Mouse (Mus musculus): ENCODE data around the gene 1810062G17Rik. TPM values are rescaled to one million over a fixed set of nuclear protein-coding genes. Genes with fewer than 3 reads are reported as not detected.

Gene 1810062G17Rik
- total RNA-seq, 1 experiment from 2014 or later: 1.8 TPM

DNA sequence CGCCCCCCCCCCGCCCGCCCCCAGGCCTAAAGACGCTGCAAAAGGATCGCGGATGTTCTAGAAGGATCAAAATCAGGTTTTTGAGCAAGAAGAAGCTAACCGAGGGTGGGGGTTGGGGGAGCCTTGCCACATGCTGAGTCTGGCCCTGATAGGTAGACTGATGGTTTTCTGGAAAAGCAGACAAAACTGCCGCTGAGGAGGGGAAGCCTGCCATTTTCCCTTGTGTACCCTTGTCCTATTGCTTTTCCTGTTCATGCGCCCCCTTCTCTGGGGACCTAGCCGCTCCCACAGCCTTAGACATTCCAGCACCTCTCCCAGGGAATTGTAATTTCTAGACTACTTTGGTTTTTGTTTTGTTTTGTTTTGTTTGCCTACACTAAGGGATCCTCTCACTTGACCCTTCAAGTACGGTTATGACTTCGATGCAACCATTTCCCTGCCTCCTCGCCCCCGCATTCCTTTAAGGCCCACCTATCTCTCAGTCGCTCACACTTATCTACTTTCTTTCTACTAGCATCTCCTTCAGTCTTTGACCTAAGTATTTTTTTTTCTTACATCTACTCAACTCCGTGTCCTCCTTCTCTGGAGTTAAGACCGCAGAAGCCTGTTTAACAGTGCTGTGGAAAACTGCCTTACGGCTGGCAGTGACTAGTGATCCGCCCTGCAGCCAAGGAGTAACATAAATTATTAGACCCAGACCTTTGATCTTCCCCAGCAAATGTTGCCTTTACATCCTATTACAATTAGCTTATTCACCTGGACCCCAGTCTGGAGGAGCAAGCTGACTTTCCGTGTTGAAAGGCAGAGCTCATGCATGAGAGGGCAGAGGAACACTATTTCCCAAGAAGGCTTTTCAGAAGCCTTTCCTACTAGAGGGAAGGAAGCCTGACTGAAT is 771 bp downstream of the 1810062G17Rik start:
- no peak for DNase-seq

DNA sequence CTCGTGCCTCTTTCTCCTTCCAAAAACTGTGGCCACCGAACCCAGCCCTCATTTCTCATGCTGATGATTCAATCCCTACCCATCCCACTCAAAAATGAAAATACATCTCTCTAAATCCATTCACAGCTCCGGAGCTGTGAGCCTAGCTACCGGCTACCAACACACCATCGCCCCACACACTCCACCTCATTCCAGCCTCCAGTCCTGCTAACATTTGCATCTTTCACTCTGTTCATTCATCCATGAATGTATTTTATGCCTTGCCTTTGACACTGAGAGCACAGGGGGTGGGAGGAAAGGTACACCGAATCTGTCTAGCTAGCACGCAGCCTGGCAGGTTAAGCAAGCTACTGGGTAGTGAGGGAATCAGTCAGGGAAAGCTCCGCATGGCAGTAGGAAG is 3.0 kb downstream of the 1810062G17Rik start:
- DNase-seq: no peak

DNA sequence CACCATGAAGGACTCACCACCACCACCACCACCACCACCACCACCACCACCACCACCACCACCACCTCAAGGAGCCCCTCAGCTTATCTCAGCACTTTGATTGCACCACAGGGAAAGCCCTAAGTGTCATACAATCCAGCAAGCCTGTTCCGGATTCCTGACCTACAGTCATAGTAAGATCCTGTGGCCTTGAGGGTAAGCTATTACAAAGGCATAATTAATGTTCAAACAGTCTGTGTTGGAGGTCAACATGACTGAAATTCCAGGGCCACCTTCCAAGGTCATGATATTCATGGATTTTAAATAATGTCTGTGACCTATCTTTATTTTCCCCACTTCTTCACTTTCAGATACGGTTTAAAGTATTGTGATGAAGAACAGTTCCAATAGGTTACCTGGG is 4.7 kb downstream of the 1810062G17Rik start:
- DNase-seq: no peak

DNA sequence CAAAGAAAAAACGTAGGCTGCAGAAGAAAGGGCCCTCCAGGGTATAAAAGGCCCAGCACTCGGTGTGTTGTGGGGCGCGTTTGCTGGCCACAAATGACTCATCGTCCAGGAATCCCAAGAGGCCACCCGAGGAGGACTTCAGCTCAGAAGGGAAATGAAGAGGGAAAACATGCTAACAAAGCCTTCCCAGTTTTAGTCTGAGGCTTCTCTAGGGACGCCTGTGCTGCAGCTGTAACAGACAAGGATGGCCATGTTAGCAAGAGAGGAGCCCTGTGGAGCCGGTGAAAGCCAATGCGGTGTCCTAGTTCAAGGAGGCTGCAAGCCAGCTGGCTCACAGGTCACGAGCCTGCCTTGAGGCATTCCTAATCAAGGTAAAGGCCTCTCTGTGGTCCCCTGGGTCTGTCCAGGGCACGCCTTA is 6.0 kb downstream of the 1810062G17Rik start:
- peak; percentile 56 for DNase-seq

DNA sequence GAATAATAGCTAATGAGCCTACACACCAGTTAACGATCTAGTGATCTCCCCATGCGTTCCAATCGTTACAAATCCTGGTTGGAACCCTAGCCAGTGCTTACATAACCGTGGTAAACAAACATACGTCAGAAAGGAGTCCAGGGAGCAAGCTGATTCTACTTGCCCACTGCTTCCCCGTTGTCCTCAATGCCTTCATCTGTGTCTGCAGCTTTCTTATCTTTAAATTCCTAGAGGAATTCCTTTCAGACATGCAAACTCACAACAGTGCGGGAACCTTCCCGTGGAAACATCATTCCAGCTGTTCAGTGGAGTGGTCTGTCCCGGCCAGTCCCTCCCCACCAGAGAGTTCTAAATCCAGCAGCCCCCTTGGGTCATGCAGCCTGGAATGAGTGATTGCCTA is 7.2 kb downstream of the 1810062G17Rik start:
- DNase-seq: no peak

DNA sequence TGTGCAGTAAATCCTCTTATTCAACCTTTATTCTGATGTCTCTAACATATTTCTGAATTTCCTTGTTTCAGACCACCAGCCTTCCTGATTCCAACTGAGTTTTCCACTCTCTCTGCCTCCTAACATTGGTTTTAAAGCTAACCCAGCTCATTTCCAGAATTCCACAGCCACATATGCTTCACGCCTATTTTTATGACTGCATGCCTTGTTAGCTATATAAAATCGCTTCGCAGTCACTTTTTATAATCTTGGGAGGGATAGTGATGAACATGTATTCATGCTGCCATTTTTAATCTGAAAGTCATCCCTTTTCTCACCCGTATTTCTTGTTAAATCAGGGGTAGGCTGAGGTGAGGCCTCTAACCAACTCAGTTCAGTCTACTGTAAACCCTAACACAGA is 8.6 kb downstream of the 1810062G17Rik start:
- no peak for DNase-seq

DNA sequence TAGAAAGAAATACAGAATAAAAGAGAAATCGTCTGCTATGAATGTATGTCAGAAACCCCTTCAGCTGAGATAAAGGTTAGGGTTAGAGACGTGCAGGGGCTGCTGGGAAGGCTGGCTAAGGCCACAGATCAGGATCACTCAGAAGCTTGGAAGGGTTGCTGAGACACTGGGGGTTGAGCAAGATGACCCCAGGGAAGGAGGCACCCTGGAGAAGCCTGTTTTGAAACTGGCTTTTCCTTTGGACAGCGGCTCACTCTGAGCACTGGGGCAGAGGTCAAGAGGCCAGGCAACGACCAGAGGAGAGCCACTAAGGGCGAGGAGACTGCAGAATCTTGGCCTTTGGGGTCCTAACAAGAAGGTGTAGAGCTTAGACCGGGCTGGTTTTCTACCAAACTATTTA is 10.4 kb downstream of the 1810062G17Rik start:
- DNase-seq: no peak

DNA sequence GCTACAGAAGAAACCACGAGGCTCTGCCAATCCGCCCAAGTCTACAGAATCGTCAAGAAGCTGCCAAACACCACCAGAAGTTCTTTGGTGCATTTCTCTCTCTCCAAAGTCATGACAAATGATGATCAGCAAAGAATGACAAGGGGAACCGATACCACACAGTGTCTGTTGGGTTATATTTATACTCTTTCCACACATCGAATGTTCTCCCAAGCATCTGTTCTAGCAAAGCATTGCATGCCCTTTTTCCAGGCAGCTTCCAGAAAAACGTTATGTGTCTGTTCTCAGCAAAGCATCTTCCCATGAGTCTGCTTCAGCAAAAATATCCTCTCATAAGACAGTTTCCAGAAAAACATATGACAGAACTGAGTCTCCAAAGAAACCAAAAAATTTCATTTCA is 11.1 kb downstream of the 1810062G17Rik start:
- no peak for DNase-seq

DNA sequence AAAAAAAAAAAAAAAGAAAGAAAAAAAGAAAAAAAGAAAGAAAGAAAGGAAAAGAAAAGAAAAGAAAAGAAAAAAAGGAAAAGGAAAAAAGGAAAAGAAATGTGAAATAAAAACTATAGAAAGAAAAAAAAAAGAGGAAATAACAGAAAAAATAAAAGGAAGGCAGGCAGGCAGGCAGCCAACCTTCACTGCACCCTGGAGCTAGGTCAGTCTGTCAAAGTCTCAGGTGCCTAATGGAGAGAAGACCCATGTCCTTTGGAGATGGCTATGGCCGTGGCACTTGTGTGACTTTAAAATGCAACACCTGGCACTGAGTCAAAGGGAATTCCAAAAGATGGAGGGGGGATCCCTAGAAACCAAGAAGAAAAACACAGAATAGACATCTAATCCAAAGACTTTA is 12.6 kb downstream of the 1810062G17Rik start:
- no peak for DNase-seq

DNA sequence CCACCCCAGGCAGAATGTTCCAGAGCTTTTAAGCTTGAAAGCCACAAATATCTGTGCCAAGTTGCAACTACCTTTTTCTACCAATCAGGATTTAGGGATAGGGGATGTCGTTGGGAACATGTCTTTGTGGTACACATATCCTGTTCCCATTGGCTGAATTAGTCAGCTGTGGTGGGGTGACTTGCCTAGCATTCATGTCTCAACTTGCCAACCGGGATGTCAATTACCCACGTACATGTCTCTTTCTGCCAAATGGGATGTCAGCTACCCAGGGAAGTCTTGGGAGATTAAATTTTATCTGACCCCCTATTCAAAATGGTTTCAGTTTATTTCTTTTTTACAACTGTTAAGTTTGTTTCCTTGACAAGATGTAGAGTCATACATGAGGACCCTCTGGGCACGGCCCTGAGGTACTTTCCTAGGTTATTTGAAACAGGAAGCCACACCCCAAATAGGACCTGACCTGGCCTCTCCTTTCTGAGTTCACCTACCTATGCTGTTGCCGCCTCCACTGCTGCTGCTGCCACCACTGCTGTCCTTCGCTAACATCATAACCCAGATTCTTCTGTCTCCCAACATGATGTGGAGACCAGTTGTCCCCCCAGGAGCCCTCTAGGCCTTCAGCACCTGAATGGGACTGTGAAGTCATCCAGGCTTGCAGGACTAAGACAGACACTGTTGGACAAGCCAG is 13.3 kb downstream of the 1810062G17Rik start:
- no peak for DNase-seq

DNA sequence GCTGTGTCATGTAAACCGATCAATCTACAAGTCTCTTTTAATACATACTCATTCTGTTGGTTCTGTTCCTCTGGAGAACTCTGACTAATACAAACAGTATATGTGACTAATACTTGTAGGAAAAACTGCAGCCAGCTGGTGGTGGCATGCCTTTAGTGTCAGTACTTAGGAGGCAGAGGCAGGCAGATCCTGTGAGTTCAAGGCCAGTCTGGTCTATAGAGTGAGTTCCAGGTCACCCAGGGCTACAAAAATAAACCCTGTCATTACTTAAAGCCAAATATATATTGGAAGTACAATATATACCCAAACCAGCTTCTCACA is 13.8 kb downstream of the 1810062G17Rik start:
- DNase-seq: no peak

DNA sequence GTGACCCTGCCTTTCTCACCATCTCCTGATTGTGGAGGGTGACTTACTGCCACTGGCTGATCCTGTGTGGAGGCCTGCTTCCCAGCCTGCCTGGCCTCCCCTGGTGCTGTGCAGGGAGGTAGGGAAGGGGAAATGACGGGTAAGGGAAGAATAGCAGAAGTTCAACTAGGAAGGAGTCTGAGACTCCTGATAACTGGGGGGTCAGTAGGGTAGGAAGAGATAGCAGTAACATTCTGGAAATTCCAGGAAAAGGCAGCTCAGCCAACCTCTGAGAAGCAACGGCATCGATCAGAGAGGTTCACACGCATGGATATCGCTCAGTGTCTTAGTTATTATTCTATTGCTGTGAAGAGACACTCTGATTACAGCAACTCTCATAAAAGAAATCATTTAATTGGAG is 15.8 kb downstream of the 1810062G17Rik start:
- DNase-seq: no peak

DNA sequence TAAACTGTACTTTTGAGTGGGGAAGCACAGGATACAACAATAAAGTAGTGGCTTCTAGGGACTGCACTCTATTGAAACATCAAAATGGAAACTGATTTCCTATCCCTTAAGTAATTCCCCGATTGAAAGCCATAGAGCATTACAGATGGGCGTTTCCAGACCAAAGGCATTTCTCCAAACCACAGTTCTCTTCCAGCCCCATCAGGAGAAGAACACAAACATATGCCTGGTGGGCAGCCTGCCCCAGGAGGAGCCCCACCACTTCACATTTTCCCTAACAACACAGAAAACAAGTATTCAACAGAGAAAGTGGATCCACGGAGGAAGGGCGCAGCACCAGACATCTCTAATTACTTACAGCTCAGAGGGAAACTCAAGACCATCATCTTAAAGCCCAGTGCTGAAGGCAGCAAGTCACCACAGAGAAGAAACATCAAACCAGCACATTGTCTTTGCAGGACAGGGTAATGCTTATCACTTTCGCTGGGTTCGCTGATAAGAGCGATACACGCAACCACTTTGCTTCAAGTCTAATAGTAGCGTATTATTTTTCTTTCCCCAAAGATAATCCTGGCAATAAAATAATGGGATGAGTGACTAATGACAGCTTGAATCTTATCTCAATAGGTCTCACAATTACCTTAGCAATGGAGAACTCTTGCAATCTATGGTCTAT is 17.1 kb downstream of the 1810062G17Rik start:
- DNase-seq: no peak

DNA sequence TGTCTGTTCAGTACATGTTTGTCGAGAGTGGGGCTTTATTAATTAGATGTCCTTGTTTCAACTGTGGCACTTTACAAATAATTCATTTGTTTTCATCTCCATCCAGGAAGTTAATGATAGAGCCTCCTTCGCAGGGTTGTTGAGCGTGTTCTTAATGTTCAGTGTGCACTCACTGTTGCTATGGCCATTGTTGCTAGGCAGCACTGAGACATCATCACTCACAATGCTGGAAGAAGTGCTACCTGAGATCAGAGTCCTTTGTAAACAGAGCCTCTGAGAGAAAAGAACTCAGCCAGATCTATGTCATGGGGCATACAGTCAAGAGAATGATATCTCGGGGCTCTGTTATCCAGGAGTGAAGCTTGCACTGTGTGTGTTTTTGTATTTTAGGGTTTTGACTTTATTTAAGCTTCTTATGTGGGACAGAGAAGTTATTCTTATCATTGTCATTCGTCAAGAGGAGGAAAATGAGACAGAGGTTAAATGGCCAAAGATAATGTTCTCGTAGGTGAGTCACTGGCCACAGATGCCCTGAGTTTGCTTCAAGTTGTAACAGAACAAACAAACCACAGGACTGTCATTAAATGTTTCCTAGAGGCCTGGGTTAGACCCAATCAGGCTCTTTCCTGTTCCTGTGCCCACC is 18.0 kb downstream of the 1810062G17Rik start:
- no peak for DNase-seq

DNA sequence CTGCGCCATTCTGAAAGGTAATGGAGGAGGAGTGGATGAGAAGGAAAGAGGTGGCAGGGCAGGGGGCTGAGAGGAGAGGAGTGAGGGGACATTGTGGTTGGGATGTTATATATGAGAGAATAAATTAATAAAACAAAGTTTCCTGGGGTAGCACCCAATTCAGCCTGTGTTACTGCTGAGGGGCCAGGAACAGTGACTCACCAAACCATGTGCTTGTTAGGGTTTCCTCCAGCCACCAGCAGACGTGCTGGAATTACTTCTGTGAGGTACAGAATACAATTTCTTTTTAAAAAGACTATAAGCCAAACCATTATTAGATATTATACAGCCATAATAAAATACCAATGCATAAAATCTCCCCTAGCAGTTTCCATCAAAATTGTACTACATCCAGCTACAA is 18.9 kb downstream of the 1810062G17Rik start:
- no peak for DNase-seq

DNA sequence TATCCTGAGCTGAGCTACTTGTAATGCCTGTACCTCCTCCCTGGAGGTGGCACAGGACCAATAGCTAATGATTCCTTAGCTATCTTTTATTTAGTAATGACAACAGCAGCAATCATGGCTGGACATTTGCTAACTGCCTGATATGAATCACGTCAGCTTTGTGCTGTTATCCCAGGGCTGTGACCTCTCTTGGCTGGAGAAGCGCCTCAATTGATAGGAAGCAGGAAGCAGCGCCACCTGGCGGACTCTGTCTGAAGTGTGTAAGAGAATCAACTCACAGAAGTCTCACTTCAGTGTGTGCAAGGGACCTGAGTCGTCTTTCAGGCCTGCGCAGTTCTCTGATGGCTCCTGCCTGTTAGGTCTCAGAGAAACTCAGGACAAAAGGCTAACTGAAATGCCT is 19.7 kb downstream of the 1810062G17Rik start:
- peak; percentile 94 for DNase-seq

DNA sequence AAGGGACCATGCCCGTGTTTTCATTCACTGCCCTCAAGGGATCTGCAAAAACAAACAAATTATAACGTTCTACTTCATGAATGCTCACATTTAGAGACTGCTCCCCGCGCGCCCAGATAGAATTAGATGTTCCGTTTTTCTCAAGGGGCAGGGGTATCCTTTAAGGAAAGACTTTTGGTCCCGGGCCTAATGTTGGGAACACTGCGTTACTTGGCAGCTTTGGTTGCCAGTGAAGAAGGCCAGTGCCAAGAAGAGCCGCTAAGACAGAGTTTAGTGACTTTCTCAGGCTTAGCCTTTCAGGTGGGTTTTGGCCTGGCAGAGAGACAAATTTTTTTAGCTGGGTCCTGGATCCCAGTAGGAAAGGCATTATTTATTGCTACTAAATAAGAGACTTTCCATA is 20.5 kb downstream of the 1810062G17Rik start:
- no peak for DNase-seq

DNA sequence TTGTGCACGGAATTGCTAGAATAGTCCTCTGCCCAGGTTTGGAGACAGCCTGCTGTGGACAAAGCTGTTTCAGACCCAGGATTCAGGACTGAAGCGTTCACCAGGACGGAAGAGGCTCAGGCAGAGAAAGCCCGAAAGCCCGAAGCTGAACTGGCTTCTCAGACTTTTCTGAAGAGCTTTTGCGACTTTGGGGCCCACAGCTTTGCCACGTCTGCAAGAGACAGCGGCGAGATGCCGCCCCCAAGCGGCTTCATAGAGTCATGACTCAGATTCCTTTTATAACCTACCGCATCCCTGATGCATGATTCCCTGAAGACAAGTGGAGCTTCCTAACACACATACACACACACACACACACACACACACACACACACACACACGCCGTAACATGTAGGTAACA is 21.0 kb downstream of the 1810062G17Rik start:
- DNase-seq: peak; percentile 76

DNA sequence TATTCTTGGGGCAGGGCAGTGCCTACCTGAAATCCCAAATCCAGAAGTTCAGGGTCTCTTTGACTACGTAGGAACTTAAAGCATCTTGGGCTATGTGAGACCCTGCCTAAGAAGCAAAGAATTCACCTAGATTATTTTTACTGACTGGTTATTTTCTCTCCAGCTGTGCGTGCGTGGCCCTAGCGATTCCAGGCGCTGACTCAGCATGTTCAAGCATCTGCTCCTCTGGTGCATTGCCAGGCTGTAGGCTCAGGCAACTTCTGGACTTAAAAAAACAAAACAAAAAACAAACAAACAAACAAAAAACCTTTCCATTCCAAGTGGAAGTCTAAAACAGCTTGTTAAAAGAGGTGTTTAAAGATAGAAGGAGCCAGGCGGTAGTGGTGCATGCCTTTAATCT is 22.5 kb downstream of the 1810062G17Rik start:
- DNase-seq: no peak

DNA sequence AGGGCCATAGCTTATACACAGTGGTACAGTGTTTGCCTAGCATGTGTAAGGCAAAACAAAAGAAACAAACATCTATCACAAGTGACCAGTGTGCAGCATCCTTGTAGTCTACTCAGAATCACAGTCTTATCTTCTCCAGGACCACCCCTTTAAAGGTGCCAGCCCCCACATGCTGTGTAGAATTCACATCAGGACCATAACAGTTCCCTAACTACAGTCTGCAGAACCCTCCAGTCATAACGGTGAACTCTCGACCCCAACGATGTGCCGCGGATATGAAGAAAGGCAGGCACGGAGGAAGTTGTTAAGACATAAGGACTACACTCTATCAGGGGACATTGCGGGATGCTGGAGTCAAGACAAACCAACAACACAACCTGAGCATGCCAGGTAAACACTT is 23.7 kb downstream of the 1810062G17Rik start:
- no peak for DNase-seq

DNA sequence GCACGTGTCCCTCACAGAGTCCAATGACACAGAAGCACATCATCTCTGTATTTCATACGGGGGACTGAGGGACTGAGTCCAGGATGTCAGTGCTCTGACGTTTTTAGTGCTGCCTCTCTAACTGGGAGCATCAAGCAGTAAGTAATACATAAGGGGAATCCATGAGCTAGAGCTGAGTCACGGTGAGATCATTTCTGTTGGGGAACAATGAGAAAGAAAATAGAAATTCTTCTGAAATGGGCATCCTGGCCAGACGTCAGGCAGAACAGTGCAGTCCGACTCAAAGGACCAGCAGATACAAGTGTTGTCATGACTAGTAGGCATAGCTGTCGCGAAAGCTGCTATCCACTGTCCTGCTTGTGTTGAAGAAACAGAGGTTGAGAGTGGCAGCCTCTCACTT is 25.2 kb downstream of the 1810062G17Rik start:
- DNase-seq: no peak

DNA sequence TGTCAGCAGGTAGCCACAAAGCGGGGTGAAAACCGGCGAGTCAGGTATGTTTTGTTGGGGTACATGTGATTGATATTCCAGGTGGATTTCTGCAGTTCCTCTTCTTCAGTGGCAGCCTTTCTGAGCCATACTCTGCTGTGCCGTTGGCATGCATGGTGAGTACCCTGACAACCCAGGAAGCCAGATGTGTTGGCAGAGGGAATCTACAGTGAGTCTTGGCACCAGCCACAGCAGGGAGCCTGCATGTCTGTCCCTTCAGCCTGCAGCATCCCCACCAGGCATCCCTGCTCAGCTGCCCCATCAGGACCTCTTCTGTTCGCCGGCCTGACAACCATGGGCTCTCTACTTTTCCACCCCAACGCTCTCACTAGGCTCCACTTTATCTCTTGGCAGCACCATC is 25.8 kb downstream of the 1810062G17Rik start:
- DNase-seq: no peak

DNA sequence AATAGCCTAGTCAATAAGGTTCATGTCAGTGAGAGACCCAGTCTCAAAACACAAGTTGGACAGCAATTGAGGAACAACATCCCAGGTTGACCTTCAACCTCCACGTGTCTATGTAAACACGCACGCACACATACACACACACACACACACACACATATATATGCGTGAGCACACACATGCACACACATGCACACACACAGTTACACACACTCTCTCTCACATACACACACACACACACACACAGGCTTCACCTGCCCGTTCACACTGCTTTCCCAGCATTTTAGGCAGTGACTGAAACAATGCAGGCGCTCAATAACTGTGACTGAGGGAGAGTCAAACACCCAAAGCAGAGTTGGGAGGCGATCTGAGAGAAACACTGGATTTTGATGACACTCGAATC is 29.6 kb downstream of the 1810062G17Rik start:
- DNase-seq: no peak
